Mouse (Mus musculus) fat pad, adult 2 months (tissue): ENCODE data around the gene Tbcb.
"Not testable (repeated sequence)": the region's sequence is repeated elsewhere in the genome, so short reads cannot be mapped to it uniquely, and the experiment has no call there.

Source experiments
- DNase-seq: peaks from one replicate; pipeline ENCODE4 v3.0.0-alpha.2; 2011; ENCODE audit warnings: low read depth, low spot score; ENCODE audit errors: extremely low read depth

The Tbcb gene

GRCm38 (mm10) chr7:30194884-30195283 lies 37.2 kb downstream of the Tbcb start:
- no peak for DNase-seq

- no peak for DNase-seq
Measured at GRCm38 (mm10) chr7:30194101-30194831, 37.8 kb downstream of the Tbcb start.

GRCm38 (mm10) chr7:30193581-30194100 lies 38.4 kb downstream of the Tbcb start:
- no peak for DNase-seq

- DNase-seq: no peak
Measured at GRCm38 (mm10) chr7:30193013-30193412, 39.1 kb downstream of the Tbcb start.

- no peak for DNase-seq
Measured at GRCm38 (mm10) chr7:30192088-30192487, 40.0 kb downstream of the Tbcb start.

- DNase-seq: no peak
Measured at GRCm38 (mm10) chr7:30189116-30189491, 43.0 kb downstream of the Tbcb start.

- DNase-seq: no peak
Measured at GRCm38 (mm10) chr7:30188344-30189115, 43.5 kb downstream of the Tbcb start.

- DNase-seq: no peak
Measured at GRCm38 (mm10) chr7:30184641-30185348, 47.3 kb downstream of the Tbcb start.

GRCm38 (mm10) chr7:30183879-30184289 lies 48.2 kb downstream of the Tbcb start, which contains the start of gene Cox7a1:
TSS of gene Cox7a1 (plus strand) at chr7:30184144.
- no peak for DNase-seq

GRCm38 (mm10) chr7:30183189-30183588 lies 48.9 kb downstream of the Tbcb start:
- DNase-seq: not testable (repeated sequence)

- not testable (repeated sequence) for DNase-seq
Measured at GRCm38 (mm10) chr7:30181929-30182328, 50.1 kb downstream of the Tbcb start.

- no peak for DNase-seq
Measured at GRCm38 (mm10) chr7:30181308-30181707, 50.8 kb downstream of the Tbcb start.

GRCm38 (mm10) chr7:30178256-30178655 lies 53.8 kb downstream of the Tbcb start:
- DNase-seq: no peak

- DNase-seq: no peak
Measured at GRCm38 (mm10) chr7:30176474-30176873, 55.6 kb downstream of the Tbcb start.
